In the genomic region with DNA sequence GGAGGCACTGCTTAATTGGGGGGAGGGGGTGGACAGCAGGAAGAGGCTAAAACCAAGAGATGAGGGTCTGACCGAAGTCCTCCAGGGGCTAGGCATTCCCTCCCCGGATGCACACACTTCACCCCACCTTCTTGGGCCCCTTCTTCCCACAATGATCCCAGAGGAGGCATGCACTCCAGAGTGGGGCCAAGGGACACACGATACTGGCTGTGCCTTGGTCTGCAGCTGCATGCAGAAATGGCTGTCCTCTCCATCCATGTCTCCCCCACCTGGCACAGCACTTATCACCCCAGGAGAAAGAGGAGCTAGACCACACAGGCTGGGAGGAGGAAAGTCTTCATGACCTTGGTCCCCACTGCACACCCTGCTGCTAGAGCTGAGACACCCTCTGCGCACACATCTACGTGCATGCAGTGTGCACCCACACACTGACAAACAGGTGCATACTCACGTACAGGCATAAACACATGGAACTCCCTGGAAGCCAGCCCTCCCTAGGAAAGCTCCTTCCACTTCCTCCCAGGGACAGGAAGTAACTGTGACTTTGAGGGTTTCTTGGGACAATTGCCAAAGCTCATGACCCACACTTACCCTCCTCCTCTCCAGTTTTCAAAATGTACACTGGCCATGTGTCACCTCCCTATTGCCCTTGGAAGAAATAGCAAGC, we compare ENCODE assay signal across 9 mouse cellular contexts. TPM values are rescaled to one million over a fixed set of nuclear protein-coding genes. Genes with fewer than 3 reads are reported as not detected.
DNase-seq lines count a peak whose midpoint lies in the region; ATAC-seq lines count a peak whose summit lies in the region.
"Had no signal": no experiment of that assay in that cellular context is flagged by ENCODE, and none has a peak within 500 bp of the region (broad histone marks: within the 10 kb centered on the region; RNA-seq: fewer than 3 reads in every experiment).

No protein-coding gene starts in this region.

- no peaks in the 10 kb centered on the region for H3K9me3 ChIP-seq in liver, embryonic 11.5 days (ENCODE audit: control insufficient read depth, low read length)

- H3K4me3 ChIP-seq in liver, embryonic 11.5 days (ENCODE audit: low read depth, low read length), result no peak overlapping the region

- H3K4me2 ChIP-seq in liver, embryonic 11.5 days, result no peak overlapping the region

- DNase-seq in heart, adult 18-20 months, result peak; percentile 62 to 82
- no peak for DNase-seq in heart, postnatal 25 days (ENCODE audit: low spot score)
- DNase-seq in thymus, postnatal 0 days (ENCODE audit: low spot score), result peak; percentile 43
- no peak for DNase-seq in thymus, postnatal 36 days
- DNase-seq in liver, embryonic 11.5 days (ENCODE audit: low spot score), result no peak
- DNase-seq in right cerebral cortex, adult 18-20 months, result no peak
- DNase-seq in left cerebral cortex, adult 11 months (ENCODE audit: low spot score), result no peak

- intact Hi-C loops in heart, postnatal 25 days (cut with DNase I), result no loop called here

- peaks cover 32% of the 10 kb centered on the region for H3K4me1 ChIP-seq in liver, embryonic 11.5 days (replicated peaks; ENCODE audit: control insufficient read depth, insufficient read depth, low read length)

- H3K36me3 ChIP-seq in liver, embryonic 11.5 days (ENCODE audit: control insufficient read depth, insufficient read depth, low read length), result no peaks in the 10 kb centered on the region

- H3K27ac ChIP-seq in liver, embryonic 11.5 days (ENCODE audit: low read depth, low read length), result peak overlapping the region; percentile 21; the same call in 1 of the 2 replicates

- no peak overlapping the region for H3K9ac ChIP-seq in liver, embryonic 11.5 days (ENCODE audit: low read depth, low read length)

- no peak for ATAC-seq in liver, embryonic 11.5 days (replicated peaks; ENCODE audit: low FRiP score)
- ATAC-seq in erythroblast, adult 5-6 weeks (replicated peaks; ENCODE audit: low FRiP score, poor library complexity, severe bottlenecking), result no peak

- WGBS in liver, embryonic 11.5 days, result 67% methylated on average over 6 of the region's 6 CpGs

- no peaks in the 10 kb centered on the region for H3K27me3 ChIP-seq in liver, embryonic 11.5 days (replicated peaks; ENCODE audit: control insufficient read depth, insufficient read depth, low read length)

RNA-seq across cellular contexts. Expression of gene Osgin1, which starts 7.7 kb away (rescaled TPM):
- total RNA-seq in heart, adult 18-20 months (2021), result 1 to 10 TPM; 3.1 to 4.2 TPM
- 1 to 10 TPM; 3.1 to 5.5 TPM for total RNA-seq in heart, postnatal 25 days (2021)
- 1.4 and 1.6 TPM in 2 replicates for polyA plus RNA-seq in thymus, postnatal 0 days (2015; fragmentation: Nextera tagmentation; extraction: Ambion mirVana)
- polyA plus RNA-seq in liver, embryonic 11.5 days (2014; fragmentation: Nextera tagmentation; extraction: Ambion mirVana), result 15.6 and 17.9 TPM in 2 replicates
- total RNA-seq in erythroblast, adult 5-6 weeks (2015; ENCODE audit: low replicate concordance), result 1.7 TPM in 2 replicates
- total RNA-seq in erythroblast, adult 5-6 weeks (2017; ENCODE audit: low replicate concordance), result 0.70 and 0.94 TPM in 2 replicates

RNA-seq across cellular contexts. Expression of gene Necab2, which starts 20.3 kb away (rescaled TPM):
- total RNA-seq in heart, adult 18-20 months (2021), result not detected
- total RNA-seq in heart, postnatal 25 days (2021), result not detected
- 0.12 TPM in 2 replicates for polyA plus RNA-seq in thymus, postnatal 0 days (2015; fragmentation: Nextera tagmentation; extraction: Ambion mirVana)
- 0.95 and 1.1 TPM in 2 replicates for polyA plus RNA-seq in liver, embryonic 11.5 days (2014; fragmentation: Nextera tagmentation; extraction: Ambion mirVana)
- total RNA-seq in erythroblast, adult 5-6 weeks (2015; ENCODE audit: low replicate concordance), result not detected in 2 replicates
- not detected in 2 replicates for total RNA-seq in erythroblast, adult 5-6 weeks (2017; ENCODE audit: low replicate concordance)
- total RNA-seq: heart, postnatal 14 days had no signal

RNA-seq across cellular contexts. Expression of gene Mlycd, which starts 31.5 kb away (rescaled TPM):
- 100 to 1,000 TPM; 117 to 120 TPM for total RNA-seq in heart, adult 18-20 months (2021)
- 100 to 1,000 TPM; 109 to 111 TPM for total RNA-seq in heart, postnatal 25 days (2021)
- polyA plus RNA-seq in thymus, postnatal 0 days (2015; fragmentation: Nextera tagmentation; extraction: Ambion mirVana), result 11.6 and 13.4 TPM in 2 replicates
- polyA plus RNA-seq in liver, embryonic 11.5 days (2014; fragmentation: Nextera tagmentation; extraction: Ambion mirVana), result 13.7 and 15.0 TPM in 2 replicates
- 2.7 TPM in 1 of 2 replicates, not detected in the other for total RNA-seq in erythroblast, adult 5-6 weeks (2015; ENCODE audit: low replicate concordance)
- 1.3 and 1.8 TPM in 2 replicates for total RNA-seq in erythroblast, adult 5-6 weeks (2017; ENCODE audit: low replicate concordance)

Comparison
In these comparisons a context has a peak if more than half of its experiments do, and no peak if none do; other contexts are left out.
1. DNase-seq: peak in heart, adult 18-20 months (2 of 2) and thymus, postnatal 0 days (single experiment); none in heart, postnatal 25 days (single experiment), thymus, postnatal 36 days (0 of 2), liver, embryonic 11.5 days (single experiment), right cerebral cortex, adult 18-20 months (single experiment) and left cerebral cortex, adult 11 months (single experiment).
2. RNA of gene Mlycd, which starts 31.5 kb away (total RNA-seq): 117 to 120 TPM in heart, adult 18-20 months and 109 to 111 TPM in heart, postnatal 25 days; 1.3 to 2.7 TPM in erythroblast, adult 5-6 weeks; every median in the first group is over 10 times any median in the second.